Mouse (Mus musculus) liver, adult 2 months (tissue): ENCODE data around the gene Nup107. TPM values are rescaled to one million over a fixed set of nuclear protein-coding genes. Genes with fewer than 3 reads are reported as not detected.
A peak's percentile ranks its signal among the peaks of the same experiment; 100 is the strongest.

Experiments
- DNase-seq: peaks from one replicate; pipeline ENCODE4 v3.0.0-alpha.2; 2011; ENCODE audit warnings: low read depth, low spot score; ENCODE audit errors: extremely low read depth
- H3K27ac ChIP-seq: fragments of 200-500 bp; replicated peaks from 2 replicates; pipeline ENCODE4 v1.5.1; 2012; ENCODE audit warnings: low read depth, mild to moderate bottlenecking, control low read depth, inconsistent platforms, low read length; ENCODE audit not compliant: insufficient read depth
- H3K27me3 ChIP-seq: fragments of 200-500 bp; 2 replicates; pipeline ENCODE4 v1.6.1; 2012; ENCODE audit warnings: mild to moderate bottlenecking, moderate library complexity, low read length, inconsistent platforms; ENCODE audit not compliant: control insufficient read depth, insufficient read depth
- H3K36me3 ChIP-seq: fragments of 200-500 bp; 2 replicates; pipeline ENCODE4 v1.6.1; 2012; ENCODE audit warnings: low read length, inconsistent platforms; ENCODE audit not compliant: control insufficient read depth, insufficient read depth
- H3K4me1 ChIP-seq: fragments of 200-500 bp; 2 replicates; pipeline ENCODE4 v1.6.1; 2011; ENCODE audit warnings: low read length; ENCODE audit not compliant: control insufficient read depth, insufficient read depth
- H3K4me3 ChIP-seq: fragments of 200-500 bp; 2 replicates; pipeline ENCODE4 v1.5.1; 2011; ENCODE audit warnings: low read depth, mild to moderate bottlenecking, control low read depth, low read length, moderate library complexity; ENCODE audit not compliant: insufficient read depth
- H3K79me2 ChIP-seq: fragments of 200-500 bp; 2 replicates; pipeline ENCODE4 v1.6.1; 2012; ENCODE audit warnings: inconsistent platforms, mild to moderate bottlenecking, low read length, moderate library complexity; ENCODE audit not compliant: control insufficient read depth, insufficient read depth
- H3K9ac ChIP-seq: fragments of 200-500 bp; 2 replicates; pipeline ENCODE4 v1.6.1; 2012; ENCODE audit warnings: low read depth, mild to moderate bottlenecking, control low read depth, inconsistent platforms, low read length
- CTCF ChIP-seq: fragments of 200-500 bp; IDR thresholded peaks from 2 replicates; pipeline ENCODE4 v1.5.1; 2011; ENCODE audit warnings: low read depth, low read length, control low read depth
- POLR2A ChIP-seq: fragments of 200-500 bp; IDR thresholded peaks from 2 replicates; pipeline ENCODE4 v1.6.1; 2011; ENCODE audit warnings: low read length, control low read depth; ENCODE audit not compliant: insufficient read depth; ENCODE audit errors: extremely low read depth
- WGBS: fragments of 180-500 bp; shearing (Covaris S2); methylation state at CpG from one replicate; pipeline ENCODE4 v1.1.7; 2018; 5-methylcytosine and 5-hydroxymethylcytosine counted together
- polyA plus RNA-seq: library from polyadenylated mRNA; depleted of rRNA; stranded (reverse); fragments of >200 nt; gene quantifications from 2 replicates; pipeline ENCODE4 v1.2.3, GENCODE M21; 2012
- total RNA-seq: library from RNA; depleted of rRNA; stranded (reverse); fragments of >200 nt; gene quantifications from 2 replicates; pipeline ENCODE4 v1.2.3, GENCODE M21; 2014

Gene Nup107
- total and polyA plus RNA-seq, 2 experiments = 1.8 to 4.1 TPM

- Histone ChIP-seq H3K79me2 (no peaks in the 10 kb centered on the region), H3K27ac (no peak overlapping the region), H3K36me3 (no peaks in the 10 kb centered on the region), H3K9ac (no peak overlapping the region), H3K27me3 (no peaks in the 10 kb centered on the region), H3K4me3 (no peak overlapping the region), H3K4me1 (peaks cover 13% of the 10 kb centered on the region)
- DNase-seq = peak; percentile 88
- 36% methylated on average over 11 of the region's 11 CpGs for WGBS
- TF ChIP-seq POLR2A = no peak
- TF ChIP-seq CTCF = no peak
Measured at GRCm38 (mm10) chr10:117729139-117729814, 63.2 kb downstream of the Nup107 start.

GRCm38 (mm10) chr10:117728574-117728973 is 63.9 kb downstream of the Nup107 start:
- 90% methylated on average over 5 of the region's 5 CpGs for WGBS
- Histone ChIP-seq H3K4me1 (peaks cover 13% of the 10 kb centered on the region), H3K9ac (no peak overlapping the region), H3K4me3 (no peak overlapping the region), H3K27me3 (no peaks in the 10 kb centered on the region), H3K79me2 (no peaks in the 10 kb centered on the region), H3K36me3 (no peaks in the 10 kb centered on the region), H3K27ac (no peak overlapping the region)
- no peak for DNase-seq
- TF ChIP-seq CTCF (no peak), POLR2A (no peak)

GRCm38 (mm10) chr10:117727518-117728110 is 64.9 kb downstream of the Nup107 start:
- TF ChIP-seq POLR2A (no peak), CTCF (no peak)
- 91% methylated on average over 9 of the region's 9 CpGs for WGBS
- Histone ChIP-seq H3K79me2 (no peaks in the 10 kb centered on the region), H3K4me3 (no peak overlapping the region), H3K27me3 (no peaks in the 10 kb centered on the region), H3K4me1 (peaks cover 13% of the 10 kb centered on the region), H3K36me3 (no peaks in the 10 kb centered on the region), H3K9ac (no peak overlapping the region), H3K27ac (no peak overlapping the region)
- no peak for DNase-seq

- H3K79me2 ChIP-seq = no peaks in the 10 kb centered on the region
- no peak overlapping the region for H3K4me3 ChIP-seq
- no peaks in the 10 kb centered on the region for H3K36me3 ChIP-seq
- peaks cover 13% of the 10 kb centered on the region for H3K4me1 ChIP-seq
- no peak for DNase-seq
- H3K27ac ChIP-seq = no peak overlapping the region
- H3K9ac ChIP-seq = no peak overlapping the region
- TF ChIP-seq CTCF (no peak), POLR2A (no peak)
- H3K27me3 ChIP-seq = no peaks in the 10 kb centered on the region
- WGBS = 94% methylated on average over 4 of the region's 4 CpGs
Measured at GRCm38 (mm10) chr10:117726888-117727385, 65.6 kb downstream of the Nup107 start.

- H3K4me3 ChIP-seq = no peak overlapping the region
- H3K27me3 ChIP-seq = no peaks in the 10 kb centered on the region
- H3K27ac ChIP-seq = no peak overlapping the region
- H3K4me1 ChIP-seq = peaks cover 10% of the 10 kb centered on the region
- H3K36me3 ChIP-seq = no peaks in the 10 kb centered on the region
- TF ChIP-seq CTCF (no peak), POLR2A (no peak)
- H3K9ac ChIP-seq = no peak overlapping the region
- WGBS = 86% methylated on average over 4 of the region's 4 CpGs
- no peaks in the 10 kb centered on the region for H3K79me2 ChIP-seq
- DNase-seq = no peak
Measured at GRCm38 (mm10) chr10:117726350-117726749, 66.2 kb downstream of the Nup107 start.

GRCm38 (mm10) chr10:117725671-117726070 is 66.8 kb downstream of the Nup107 start:
- no peak overlapping the region for H3K4me3 ChIP-seq
- H3K79me2 ChIP-seq = no peaks in the 10 kb centered on the region
- peaks cover 10% of the 10 kb centered on the region for H3K4me1 ChIP-seq
- H3K9ac ChIP-seq = no peak overlapping the region
- H3K27me3 ChIP-seq = no peaks in the 10 kb centered on the region
- WGBS = 76% methylated on average over 7 of the region's 7 CpGs
- no peaks in the 10 kb centered on the region for H3K36me3 ChIP-seq
- TF ChIP-seq POLR2A = no peak
- no peak for TF ChIP-seq CTCF
- DNase-seq = no peak
- H3K27ac ChIP-seq = no peak overlapping the region
